Mouse (Mus musculus): ENCODE measurements around the gene Siglece.

DNA sequence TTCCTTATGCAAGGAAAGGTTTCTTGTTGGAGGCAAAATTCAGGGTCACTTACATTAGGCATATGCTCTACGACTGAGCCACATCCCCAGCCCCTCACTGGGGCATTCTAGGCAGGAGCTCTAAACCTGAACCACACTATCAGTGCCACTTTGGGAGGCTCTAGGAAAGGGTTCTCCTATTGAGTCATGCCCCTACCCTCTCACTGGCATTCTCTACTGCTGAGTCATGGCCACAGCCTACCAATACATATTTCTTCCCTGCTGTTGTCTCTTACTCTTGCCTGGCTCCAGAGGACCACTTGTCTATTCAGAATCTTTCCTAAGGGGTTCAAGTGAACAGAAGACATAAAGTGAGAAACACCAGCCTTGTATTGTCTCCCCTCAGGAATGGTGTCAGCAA lies 2.8 kb upstream of the Siglece start:
- TF ChIP-seq CTCF (IDR thresholded peaks at IDR 0.05; ENCODE audit: low read depth) (no peak), EP300 (optimal IDR thresholded peaks at IDR 0.05) (no peak)
